Mouse (Mus musculus) E14TG2a.4 (cell line): Measurements from ENCODE around the gene Gm21970.

ENCODE experiments used
- H3K27me3 ChIP-seq: 2 replicates; pipeline ENCODE4 v1.6.1; 2014; ENCODE audit warnings: low read length, control low read depth; ENCODE audit not compliant: insufficient read depth
- H3K36me3 ChIP-seq: 2 replicates; pipeline ENCODE4 v1.6.1; 2014; ENCODE audit warnings: low read length, control low read depth; ENCODE audit not compliant: insufficient read depth
- H3K4me1 ChIP-seq: replicated peaks from 2 replicates; pipeline ENCODE4 v1.6.1; 2014; ENCODE audit warnings: low read depth, low read length, control low read depth
- H3K4me3 ChIP-seq: replicated peaks from 2 replicates; pipeline ENCODE4 v1.5.1; 2014; ENCODE audit warnings: mild to moderate bottlenecking, low read length
- H3K9me3 ChIP-seq: 2 replicates; pipeline ENCODE4 v1.6.1; 2014; ENCODE audit warnings: low read length, control low read depth
- CTCF ChIP-seq: conservative IDR thresholded peaks from 2 replicates; pipeline ENCODE4 v1.5.1; 2014; ENCODE audit warnings: low read length
- NANOG ChIP-seq: IDR thresholded peaks from 2 replicates; pipeline ENCODE4 v1.6.1; 2014; ENCODE audit warnings: borderline replicate concordance, low read length, mixed read lengths
- POU5F1 ChIP-seq: IDR thresholded peaks from 2 replicates; pipeline ENCODE4 v1.6.1; 2014; ENCODE audit warnings: low read length, borderline replicate concordance

Gene Gm21970

GRCm38 (mm10) chr16:91404187-91404586 lies 12.7 kb downstream of the Gm21970 start:
- TF ChIP-seq POU5F1 (no peak), NANOG (no peak), CTCF (no peak)
- H3K4me3 ChIP-seq = no peak overlapping the region

GRCm38 (mm10) chr16:91404828-91405577 lies 13.5 kb downstream of the Gm21970 start:
- Histone ChIP-seq H3K27me3 (peaks cover 43% of the 10 kb centered on the region), H3K9me3 (no peaks in the 10 kb centered on the region), H3K4me3 (no peak overlapping the region), H3K4me1 (peaks cover 17% of the 10 kb centered on the region), H3K36me3 (no peaks in the 10 kb centered on the region)
- no peak for TF ChIP-seq NANOG
- no peak for TF ChIP-seq CTCF
- TF ChIP-seq POU5F1 = no peak

More at GRCm38 (mm10) chr16:91404187-91404586, 12.7 kb downstream of the Gm21970 start:
- H3K9me3 ChIP-seq = no peaks in the 10 kb centered on the region
- peaks cover 43% of the 10 kb centered on the region for H3K27me3 ChIP-seq
- no peaks in the 10 kb centered on the region for H3K36me3 ChIP-seq
- peaks cover 17% of the 10 kb centered on the region for H3K4me1 ChIP-seq

- Histone ChIP-seq H3K9me3 (no peaks in the 10 kb centered on the region), H3K27me3 (peaks cover 43% of the 10 kb centered on the region), H3K4me1 (peaks cover 17% of the 10 kb centered on the region), H3K36me3 (no peaks in the 10 kb centered on the region), H3K4me3 (peak within 1 kb of the TSS; percentile 84)
- TF ChIP-seq CTCF = no peak
- TF ChIP-seq NANOG = no peak
- TF ChIP-seq POU5F1 = no peak
Observed at GRCm38 (mm10) chr16:91405640-91406584, 14.4 kb downstream of the Gm21970 start, which contains the start of gene Il10rb. Il10rb (plus strand) TSS chr16:91406164.

- peaks cover 17% of the 10 kb centered on the region for H3K4me1 ChIP-seq
- H3K36me3 ChIP-seq = no peaks in the 10 kb centered on the region
- no peaks in the 10 kb centered on the region for H3K9me3 ChIP-seq
- no peak for TF ChIP-seq POU5F1
- H3K27me3 ChIP-seq = peaks cover 43% of the 10 kb centered on the region
- H3K4me3 ChIP-seq = peak overlapping the region; percentile 84
Observed at GRCm38 (mm10) chr16:91406585-91407220, 15.2 kb downstream of the Gm21970 start.

GRCm38 (mm10) chr16:91413102-91413844 lies 21.8 kb downstream of the Gm21970 start:
- no peak for TF ChIP-seq CTCF
- TF ChIP-seq NANOG = no peak
- no peak for TF ChIP-seq POU5F1
- no peak overlapping the region for H3K4me3 ChIP-seq
- H3K4me1 ChIP-seq = peaks cover 14% of the 10 kb centered on the region
- H3K27me3 ChIP-seq = peaks cover 4% of the 10 kb centered on the region; the same call in 1 of the 2 replicates
- H3K36me3 ChIP-seq = no peaks in the 10 kb centered on the region
- no peaks in the 10 kb centered on the region for H3K9me3 ChIP-seq

- no peaks in the 10 kb centered on the region for H3K9me3 ChIP-seq
- H3K36me3 ChIP-seq = no peaks in the 10 kb centered on the region
- H3K4me3 ChIP-seq = no peak overlapping the region
- peaks cover 4% of the 10 kb centered on the region; the same call in 1 of the 2 replicates for H3K27me3 ChIP-seq
- H3K4me1 ChIP-seq = peaks cover 14% of the 10 kb centered on the region
- no peak for TF ChIP-seq NANOG
- TF ChIP-seq CTCF = no peak
- TF ChIP-seq POU5F1 = no peak
Observed at GRCm38 (mm10) chr16:91415391-91416189, 24.1 kb downstream of the Gm21970 start.

- Histone ChIP-seq H3K4me3 (no peak overlapping the region), H3K4me1 (peaks cover 14% of the 10 kb centered on the region), H3K27me3 (peaks cover 4% of the 10 kb centered on the region; the same call in 1 of the 2 replicates), H3K36me3 (no peaks in the 10 kb centered on the region), H3K9me3 (no peaks in the 10 kb centered on the region)
- TF ChIP-seq NANOG (no peak), CTCF (no peak), POU5F1 (no peak)
Observed at GRCm38 (mm10) chr16:91416357-91416756, 24.8 kb downstream of the Gm21970 start.
